Mouse (Mus musculus) right cerebral cortex, postnatal 36 days (tissue): ENCODE data around the gene Thoc7.
A peak's percentile ranks its signal among the peaks of the same experiment; 100 is the strongest.
"Not testable (repeated sequence)": the region's sequence is repeated elsewhere in the genome, so short reads cannot be mapped to it uniquely, and the experiment has no call there.

Source experiments
- DNase-seq, 2 experiments: peaks; one replicate each; pipeline ENCODE4 v3.0.0; 2022; ENCODE audit warnings: low spot score in 2 of 2, mixed read lengths in 1 of 2

Gene Thoc7

GRCm38 (mm10) chr14:13961401-13962112 is at the start of gene Thoc7, which contains the start of gene Atxn7:
Gene Thoc7, minus strand, starts transcription at chr14:13961852.
Gene Atxn7, plus strand, starts transcription at chr14:13961440.
- peak in 1 of 2 experiments; percentile 10 for DNase-seq

GRCm38 (mm10) chr14:14009712-14010111 is 48.1 kb upstream of the Thoc7 start:
- no peak for DNase-seq

- no peak for DNase-seq
These were observed 41.1 kb upstream of the Thoc7 start for GRCm38 (mm10) chr14:14002771-14003170.

DNA sequence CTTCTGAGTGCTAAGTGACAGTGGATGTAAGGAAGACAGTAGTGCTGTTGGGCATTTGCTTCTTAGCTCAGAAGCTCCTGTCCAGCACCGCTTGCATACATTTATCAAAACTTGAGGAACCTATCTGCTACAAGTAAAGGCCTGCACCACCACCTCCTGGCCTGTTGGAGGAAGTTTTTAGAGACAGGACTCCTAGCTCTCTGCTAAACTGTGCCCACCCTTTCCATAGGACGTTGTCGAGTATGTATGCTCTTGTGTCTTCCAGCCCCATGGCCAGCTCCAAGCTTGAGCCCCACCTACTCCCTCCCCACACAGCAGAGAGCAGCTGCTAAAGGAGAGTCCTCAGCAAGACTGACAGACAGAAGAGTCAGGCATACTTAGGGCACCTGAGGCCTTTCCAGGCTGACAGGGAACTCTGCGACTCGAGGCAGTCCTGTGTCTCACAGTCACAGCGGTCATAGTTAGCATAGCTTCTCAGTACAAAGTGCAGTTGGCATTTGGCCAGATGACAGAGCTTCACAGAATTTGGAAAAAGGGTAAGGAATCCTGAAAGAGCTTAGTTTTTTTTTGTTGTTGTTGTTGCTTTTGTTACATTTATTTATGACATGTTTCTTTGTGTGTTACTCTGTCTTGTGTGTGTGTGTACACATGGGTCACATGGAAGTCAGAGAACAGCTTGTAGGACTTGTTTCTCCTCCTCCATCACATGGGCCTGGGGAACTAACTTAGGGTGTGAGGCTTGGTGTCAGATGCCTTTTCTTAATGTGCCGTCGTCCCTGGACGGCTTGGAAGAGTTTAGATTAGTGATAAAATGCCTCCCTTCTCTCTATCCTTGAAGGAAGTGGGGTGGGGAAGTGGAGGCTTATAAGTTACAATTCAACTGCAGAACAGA is 33.8 kb upstream of the Thoc7 start:
- no peak for DNase-seq

GRCm38 (mm10) chr14:13990741-13991140 is 29.1 kb upstream of the Thoc7 start:
- no peak for DNase-seq

- DNase-seq, result no peak
These were observed 26.7 kb upstream of the Thoc7 start for GRCm38 (mm10) chr14:13988397-13988796.

DNA sequence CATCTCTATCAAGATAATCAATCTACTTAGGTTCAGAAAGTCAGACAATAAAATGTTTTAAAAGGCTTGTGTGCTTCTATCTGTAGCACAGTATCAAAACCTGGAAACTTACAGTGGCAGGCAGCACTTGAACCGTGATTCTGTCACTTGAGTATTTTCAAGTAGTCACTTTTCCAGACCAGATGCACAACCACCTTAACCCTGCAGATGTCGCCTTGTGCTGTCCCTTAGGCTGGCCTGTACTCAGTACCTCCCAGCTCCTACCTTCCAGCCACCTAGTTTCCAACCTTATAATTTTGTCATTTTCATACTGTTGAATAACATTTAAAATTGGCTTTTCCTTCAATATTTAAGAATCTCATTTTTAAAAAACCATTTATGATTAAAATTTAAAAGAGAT is 20.5 kb upstream of the Thoc7 start:
- DNase-seq, result no peak

DNA sequence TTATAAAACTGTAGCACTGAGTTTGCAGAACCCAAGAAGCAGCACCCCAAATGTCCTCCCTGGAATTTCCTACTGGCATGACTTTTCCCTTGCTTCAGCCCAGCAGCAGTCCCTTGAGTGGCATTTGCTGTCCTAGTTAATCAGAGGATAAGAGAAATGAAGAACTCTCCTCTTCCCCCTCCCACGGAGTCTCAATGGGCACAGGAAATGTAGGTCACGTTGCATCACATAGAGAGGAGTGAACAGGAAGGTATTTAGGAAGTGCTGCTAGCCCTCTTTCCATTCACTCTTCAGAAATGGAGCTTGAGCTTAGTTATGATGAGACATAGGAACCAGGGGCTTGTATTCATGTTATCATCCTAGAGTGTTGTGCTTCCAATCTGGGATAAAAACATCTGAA is 19.6 kb upstream of the Thoc7 start:
- peak in 1 of 2 experiments; percentile 8 for DNase-seq

- DNase-seq, result no peak
These were observed 15.8 kb upstream of the Thoc7 start for GRCm38 (mm10) chr14:13977498-13977897.

DNA sequence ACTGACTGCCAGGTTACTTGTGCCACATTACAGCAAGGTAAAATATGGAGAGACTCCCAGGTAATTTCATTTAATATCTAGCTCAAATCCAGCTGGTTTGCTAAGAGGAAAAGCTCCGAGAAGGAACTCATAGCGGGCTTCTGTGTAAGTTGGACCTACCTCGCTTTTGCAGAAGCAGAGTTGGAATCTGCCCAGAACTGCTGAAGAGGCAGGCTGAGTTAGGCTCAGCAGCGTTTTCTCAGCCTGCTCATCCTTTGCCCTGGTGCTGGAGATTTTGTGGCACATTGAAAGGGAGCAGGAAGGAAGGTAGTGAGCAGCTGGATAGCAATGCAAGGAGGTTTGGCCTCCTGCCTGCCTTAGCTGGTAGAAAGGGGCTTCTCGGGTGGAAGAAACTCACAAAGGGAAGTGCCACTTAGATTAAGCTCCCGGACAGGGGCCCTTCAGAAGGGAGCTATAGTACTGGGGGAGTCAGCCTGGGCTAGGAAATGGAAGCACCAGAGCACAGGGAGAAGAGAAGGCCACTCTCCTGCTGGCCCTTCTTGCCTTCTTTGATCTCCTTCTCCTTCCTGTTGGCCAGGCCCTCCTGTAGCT is 10.1 kb upstream of the Thoc7 start:
- no peak for DNase-seq

- DNase-seq, result no peak
These were observed 8.9 kb upstream of the Thoc7 start for GRCm38 (mm10) chr14:13970513-13970912.

- DNase-seq, result no peak
These were observed 6.8 kb upstream of the Thoc7 start for GRCm38 (mm10) chr14:13968476-13968875.

GRCm38 (mm10) chr14:13967607-13968006 is 6.0 kb upstream of the Thoc7 start:
- no peak for DNase-seq

DNA sequence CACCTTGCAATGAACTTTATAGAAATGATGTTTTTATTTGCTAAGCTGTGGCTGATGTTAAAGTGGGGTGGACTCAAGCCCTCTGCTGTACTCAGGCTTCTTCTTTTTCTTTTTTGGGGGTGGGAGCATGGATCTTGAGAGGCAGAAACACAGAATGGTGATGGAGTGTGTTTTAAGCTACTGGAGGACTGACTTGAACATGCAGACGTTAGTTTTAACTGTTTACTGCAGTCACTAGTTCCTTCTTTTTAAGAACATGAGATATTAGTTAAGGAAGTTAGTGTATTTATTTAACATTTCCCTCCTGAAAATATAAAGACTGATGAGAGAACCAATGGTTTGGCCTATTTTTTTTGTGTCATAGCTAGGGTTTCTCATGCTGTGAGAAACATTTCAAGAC is 1.9 kb upstream of the Thoc7 start:
- no peak for DNase-seq

GRCm38 (mm10) chr14:13962476-13962875 is 824 bp upstream of the Thoc7 start:
- DNase-seq, result no peak

GRCm38 (mm10) chr14:13960482-13961325 is 948 bp downstream of the Thoc7 start:
- peak in 1 of 2 experiments; percentile 27 for DNase-seq

- peak in 1 of 2 experiments; percentile 10 for DNase-seq
These were observed 1.6 kb downstream of the Thoc7 start for GRCm38 (mm10) chr14:13960079-13960478.

DNA sequence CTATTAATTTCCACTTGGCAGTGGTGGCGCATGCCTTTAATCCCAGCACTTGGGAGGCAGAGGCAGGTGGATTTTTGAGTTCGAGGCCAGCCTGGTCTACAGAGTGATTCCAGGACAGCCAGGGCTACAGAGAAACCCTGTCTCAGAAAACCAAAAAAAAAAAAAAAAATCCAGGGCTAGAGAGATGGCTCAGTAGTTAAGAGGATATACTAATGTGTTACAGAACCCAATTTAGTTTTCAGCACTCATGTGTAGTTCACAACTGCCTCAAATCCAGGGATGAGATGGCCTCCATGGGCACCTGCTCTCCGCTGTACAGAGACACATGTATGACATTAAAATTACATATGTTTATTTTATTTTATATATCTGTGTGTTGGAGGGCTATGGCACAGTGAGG is 9.5 kb downstream of the Thoc7 start:
- not testable (repeated sequence) for DNase-seq

GRCm38 (mm10) chr14:13950401-13950800 is 11.3 kb downstream of the Thoc7 start:
- no peak for DNase-seq

DNA sequence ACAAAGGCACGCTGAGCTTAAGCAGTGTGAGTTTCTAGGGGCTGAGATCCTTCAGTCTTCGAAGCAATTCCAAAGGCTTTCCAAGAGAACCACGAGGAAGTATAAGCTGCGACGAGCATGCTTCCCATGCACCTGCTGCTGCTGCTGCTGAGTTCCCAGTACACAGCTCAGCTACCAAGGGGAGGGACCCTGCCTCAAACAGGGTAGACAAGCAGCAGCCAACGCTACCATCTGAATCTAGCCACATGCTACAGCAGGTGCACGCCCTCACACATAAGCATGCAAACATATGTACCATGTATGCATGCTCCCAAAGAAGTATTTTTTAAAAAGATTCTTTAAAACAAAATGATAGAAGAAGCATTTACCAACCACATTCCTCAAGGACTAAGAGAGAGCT is 13.3 kb downstream of the Thoc7 start:
- DNase-seq, result no peak

GRCm38 (mm10) chr14:13944686-13945085 is 17.0 kb downstream of the Thoc7 start:
- no peak for DNase-seq

- no peak for DNase-seq
These were observed 27.6 kb downstream of the Thoc7 start for GRCm38 (mm10) chr14:13934052-13934371.
